Mouse (Mus musculus): ENCODE results near the gene Nemf. TPM values are rescaled to one million over a fixed set of nuclear protein-coding genes. Genes with fewer than 3 reads are reported as not detected.
A peak's percentile ranks its signal among the peaks of the same experiment; 100 is the strongest.
"Not testable (repeated sequence)": the region's sequence is repeated elsewhere in the genome, so short reads cannot be mapped to it uniquely, and the experiment has no call there.

Nemf gene
- polyA plus RNA-seq, 1 experiment from 2014 or later: 87.8 TPM

DNA sequence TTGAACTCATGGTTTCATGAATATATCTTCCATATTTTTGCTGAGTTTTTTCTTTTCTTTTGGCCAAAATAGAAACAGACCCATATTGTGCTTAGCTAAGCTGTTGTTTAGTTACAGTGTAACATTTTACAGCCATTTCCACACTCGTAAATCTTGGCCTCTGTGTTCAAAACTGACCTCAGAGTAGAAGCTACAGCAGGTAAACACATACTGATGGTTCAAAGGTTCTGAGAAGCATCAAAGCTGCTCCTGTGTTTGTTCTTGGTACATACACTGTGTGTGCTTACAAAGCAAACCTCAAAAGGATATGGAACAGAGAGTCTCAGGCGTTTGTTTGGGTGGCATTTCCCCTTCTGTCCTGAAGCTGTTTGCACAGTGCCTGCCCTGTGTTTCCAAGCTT is 10.6 kb upstream of the Nemf start:
- no peaks in the 10 kb centered on the region; the same call in 1 of the 2 replicates for H3K4me1 ChIP-seq (ENCODE audit: control insufficient read depth, insufficient read depth, low read length)
- ATAC-seq (ENCODE audit: insufficient number of reproducible peaks, low FRiP score, low TSS enrichment, low read depth): no peak
- H3K4me2 ChIP-seq (ENCODE audit: low read depth, severe bottlenecking): no peak overlapping the region
- WGBS: 66% methylated on average over 2 of the region's 2 CpGs
- H3K27me3 ChIP-seq (ENCODE audit: control insufficient read depth, insufficient read depth, low read length): no peaks in the 10 kb centered on the region
- no peaks in the 10 kb centered on the region for H3K9me3 ChIP-seq (ENCODE audit: control insufficient read depth, low read length)
- no peaks in the 10 kb centered on the region for H3K36me3 ChIP-seq (ENCODE audit: control insufficient read depth, insufficient read depth, low read length)
- H3K27ac ChIP-seq (replicated peaks; ENCODE audit: low read depth, low read length): no peak overlapping the region
- no peak for DNase-seq (ENCODE audit: low spot score)
- H3K9ac ChIP-seq (ENCODE audit: low read length): no peak overlapping the region
- H3K4me3 ChIP-seq (ENCODE audit: low read depth, low read length): no peak overlapping the region

DNA sequence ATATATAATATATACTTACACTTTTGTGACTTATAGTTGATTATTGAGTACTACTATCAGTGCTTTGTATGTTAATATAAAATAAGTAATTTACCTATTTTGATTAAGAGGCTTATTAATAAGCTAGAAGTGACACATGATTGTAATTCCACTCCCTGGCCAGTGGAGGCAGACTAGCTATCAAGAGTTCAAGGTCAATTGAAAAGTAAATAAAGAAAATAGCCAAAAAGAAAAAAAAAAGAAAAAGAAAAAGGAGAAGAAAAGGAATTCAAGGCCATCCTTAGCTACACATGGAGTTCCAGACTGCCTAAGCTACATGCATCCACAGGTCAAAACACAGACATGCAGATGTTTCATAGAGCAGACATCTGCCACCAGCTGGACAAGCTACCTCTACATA is 9.5 kb upstream of the Nemf start:
- no peak overlapping the region for H3K9ac ChIP-seq (ENCODE audit: low read length)

DNA sequence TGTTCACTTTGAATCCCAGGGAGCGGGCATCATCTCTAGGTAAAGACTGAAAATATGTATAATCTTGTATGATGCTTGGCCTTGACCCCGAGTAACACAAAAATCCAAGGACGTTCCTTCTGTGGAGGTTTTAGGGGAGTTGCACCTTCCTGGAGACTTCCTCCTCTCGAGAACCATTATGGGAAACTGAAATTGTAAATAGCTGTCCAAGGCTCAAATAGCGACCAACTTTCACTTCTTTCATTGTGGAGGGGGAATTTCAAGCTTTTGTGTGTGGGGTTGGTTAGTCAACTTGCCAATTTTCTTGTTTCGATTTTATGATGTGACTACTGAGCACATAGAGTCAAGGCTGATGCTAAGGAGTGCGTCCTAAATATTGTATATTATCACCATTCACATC is 8.8 kb upstream of the Nemf start:
- H3K36me3 ChIP-seq (ENCODE audit: control insufficient read depth, insufficient read depth, low read length): no peaks in the 10 kb centered on the region
- H3K27ac ChIP-seq (replicated peaks; ENCODE audit: low read depth, low read length): no peak overlapping the region
- no peaks in the 10 kb centered on the region for H3K9me3 ChIP-seq (ENCODE audit: control insufficient read depth, low read length)
- ATAC-seq (ENCODE audit: insufficient number of reproducible peaks, low FRiP score, low TSS enrichment, low read depth) (no peak), DNase-seq (ENCODE audit: low spot score) (no peak)
- H3K4me2 ChIP-seq (ENCODE audit: low read depth, severe bottlenecking): no peak overlapping the region
- no peak overlapping the region for H3K4me3 ChIP-seq (ENCODE audit: low read depth, low read length)
- H3K27me3 ChIP-seq (ENCODE audit: control insufficient read depth, insufficient read depth, low read length): no peaks in the 10 kb centered on the region
- H3K9ac ChIP-seq (ENCODE audit: low read length): no peak overlapping the region
- H3K4me1 ChIP-seq (ENCODE audit: control insufficient read depth, insufficient read depth, low read length): no peaks in the 10 kb centered on the region; the same call in 1 of the 2 replicates
- 79% methylated on average over 7 of the region's 7 CpGs for WGBS

More for the DNA sequence above, 9.5 kb upstream of the Nemf start:
- Histone ChIP-seq H3K9me3 (ENCODE audit: control insufficient read depth, low read length) (no peaks in the 10 kb centered on the region), H3K4me2 (ENCODE audit: low read depth, severe bottlenecking) (no peak overlapping the region), H3K4me1 (ENCODE audit: control insufficient read depth, insufficient read depth, low read length) (no peaks in the 10 kb centered on the region; the same call in 1 of the 2 replicates), H3K4me3 (ENCODE audit: low read depth, low read length) (no peak overlapping the region), H3K36me3 (ENCODE audit: control insufficient read depth, insufficient read depth, low read length) (no peaks in the 10 kb centered on the region), H3K27me3 (ENCODE audit: control insufficient read depth, insufficient read depth, low read length) (no peaks in the 10 kb centered on the region), H3K27ac (replicated peaks; ENCODE audit: low read depth, low read length) (no peak overlapping the region)
- DNase-seq (ENCODE audit: low spot score) (no peak), ATAC-seq (ENCODE audit: insufficient number of reproducible peaks, low FRiP score, low TSS enrichment, low read depth) (no peak)

DNA sequence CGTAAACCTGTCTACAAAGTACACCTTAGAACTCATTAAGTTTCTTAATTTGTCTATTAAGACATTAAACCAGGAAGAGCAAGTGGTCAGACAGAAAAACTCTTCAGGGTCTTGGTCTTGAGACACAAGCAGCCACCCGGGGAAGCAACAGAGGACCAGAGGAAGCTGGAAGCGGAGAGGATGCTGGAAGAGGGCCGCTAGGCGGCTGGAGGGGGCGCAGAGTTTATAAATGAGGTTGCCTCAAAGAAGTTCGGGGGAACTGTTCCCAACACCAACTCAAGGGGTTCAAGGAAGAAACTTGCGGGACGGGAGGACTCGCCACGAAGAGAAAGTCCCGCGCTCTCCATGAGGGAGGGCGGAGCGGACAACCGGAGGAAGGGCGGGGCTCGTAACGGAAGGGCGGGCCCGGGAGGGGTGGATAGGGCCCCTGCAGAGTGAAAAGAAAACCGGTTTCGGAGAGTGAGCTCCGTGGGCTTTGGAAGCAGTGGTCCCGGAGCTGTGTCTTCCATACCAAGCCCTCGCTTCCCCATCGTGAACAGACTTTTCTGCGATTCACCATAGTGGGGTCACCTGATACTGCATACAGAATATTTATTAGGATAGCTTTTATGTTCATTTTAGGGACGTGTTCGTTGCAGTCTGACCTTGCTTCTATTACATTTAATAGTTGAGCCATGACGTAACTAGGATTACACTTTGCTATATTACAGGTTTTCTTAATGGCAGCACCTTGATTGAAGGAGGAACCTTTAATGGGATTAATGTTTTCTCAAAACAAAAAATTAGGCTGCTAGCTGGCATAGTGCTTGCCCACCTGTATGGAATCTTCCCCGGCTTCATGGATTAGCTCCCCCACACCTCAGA is 7.2 kb upstream of the Nemf start:
- H3K27ac ChIP-seq (replicated peaks; ENCODE audit: low read depth, low read length): peak overlapping the region; percentile 65; the same call in 1 of the 2 replicates
- peak overlapping the region; percentile 61 for H3K4me2 ChIP-seq (ENCODE audit: low read depth, severe bottlenecking)
- DNase-seq (ENCODE audit: low spot score) (peak; percentile 78), ATAC-seq (ENCODE audit: insufficient number of reproducible peaks, low FRiP score, low TSS enrichment, low read depth) (peak; percentile 21; the same call in 1 of the 2 replicates)
- peak overlapping the region; percentile 47 for H3K4me3 ChIP-seq (ENCODE audit: low read depth, low read length)
- 4% methylated on average over 32 of the region's 32 CpGs for WGBS
- H3K9me3 ChIP-seq (ENCODE audit: control insufficient read depth, low read length): no peaks in the 10 kb centered on the region
- H3K9ac ChIP-seq (ENCODE audit: low read length): peak overlapping the region; percentile 69
- no peaks in the 10 kb centered on the region for H3K36me3 ChIP-seq (ENCODE audit: control insufficient read depth, insufficient read depth, low read length)
- H3K4me1 ChIP-seq (ENCODE audit: control insufficient read depth, insufficient read depth, low read length): no peaks in the 10 kb centered on the region; the same call in 1 of the 2 replicates
- no peaks in the 10 kb centered on the region for H3K27me3 ChIP-seq (ENCODE audit: control insufficient read depth, insufficient read depth, low read length)

DNA sequence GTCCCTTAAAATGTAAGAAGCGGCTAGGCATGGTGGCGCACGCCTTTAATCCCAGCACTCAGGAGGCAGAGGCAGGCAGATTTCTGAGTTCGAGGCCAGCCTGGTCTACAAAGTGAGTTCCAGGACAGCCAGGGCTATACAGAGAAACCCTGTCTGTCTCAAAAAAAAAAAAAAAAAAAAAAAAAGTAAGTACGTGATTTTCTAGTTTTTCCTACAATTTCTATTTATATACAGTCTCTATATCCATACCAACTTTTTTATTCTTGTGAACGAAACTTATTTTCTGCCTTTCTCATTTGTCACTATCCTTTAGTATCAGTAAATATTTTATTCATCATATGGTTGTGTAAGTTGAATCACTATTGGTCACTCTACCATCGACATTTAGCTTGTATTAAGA is 6.1 kb upstream of the Nemf start:
- not testable (repeated sequence) for H3K27me3 ChIP-seq (ENCODE audit: control insufficient read depth, insufficient read depth, low read length); H3K9me3 ChIP-seq (ENCODE audit: control insufficient read depth, low read length); H3K9ac ChIP-seq (ENCODE audit: low read length); H3K36me3 ChIP-seq (ENCODE audit: control insufficient read depth, insufficient read depth, low read length); H3K4me2 ChIP-seq (ENCODE audit: low read depth, severe bottlenecking); H3K4me1 ChIP-seq (ENCODE audit: control insufficient read depth, insufficient read depth, low read length); DNase-seq (ENCODE audit: low spot score); H3K4me3 ChIP-seq (ENCODE audit: low read depth, low read length); ATAC-seq (ENCODE audit: insufficient number of reproducible peaks, low FRiP score, low TSS enrichment, low read depth); H3K27ac ChIP-seq (replicated peaks; ENCODE audit: low read depth, low read length)
- 97% methylated on average over 7 of the region's 7 CpGs for WGBS

DNA sequence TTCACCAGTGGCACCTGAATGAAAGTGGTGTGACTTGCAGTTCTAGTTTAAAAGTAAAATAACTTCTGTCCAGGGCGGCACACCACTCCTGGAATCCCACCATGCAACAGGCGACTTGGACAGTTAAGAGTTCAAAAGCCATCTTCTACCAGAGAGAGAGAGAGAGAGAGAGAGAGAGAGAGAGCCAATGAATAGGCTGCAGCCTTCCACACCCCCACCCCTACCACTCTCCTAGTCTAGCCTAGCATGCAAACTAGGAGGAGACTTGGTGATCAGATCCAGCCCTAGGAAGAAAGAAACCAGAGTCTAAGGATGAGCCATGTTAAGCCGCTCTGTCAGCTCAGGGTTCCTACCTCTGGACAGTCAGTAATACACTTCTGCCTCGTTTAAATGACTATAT is 5.4 kb upstream of the Nemf start:
- H3K9me3 ChIP-seq (ENCODE audit: control insufficient read depth, low read length): no peaks in the 10 kb centered on the region
- 51% methylated on average over 4 of the region's 4 CpGs for WGBS
- no peaks in the 10 kb centered on the region for H3K27me3 ChIP-seq (ENCODE audit: control insufficient read depth, insufficient read depth, low read length)
- H3K4me1 ChIP-seq (ENCODE audit: control insufficient read depth, insufficient read depth, low read length): no peaks in the 10 kb centered on the region; the same call in 1 of the 2 replicates
- no peak for DNase-seq (ENCODE audit: low spot score)
- no peak overlapping the region for H3K27ac ChIP-seq (replicated peaks; ENCODE audit: low read depth, low read length)
- H3K9ac ChIP-seq (ENCODE audit: low read length): no peak overlapping the region
- no peak overlapping the region for H3K4me3 ChIP-seq (ENCODE audit: low read depth, low read length)
- no peak for ATAC-seq (ENCODE audit: insufficient number of reproducible peaks, low FRiP score, low TSS enrichment, low read depth)
- no peaks in the 10 kb centered on the region for H3K36me3 ChIP-seq (ENCODE audit: control insufficient read depth, insufficient read depth, low read length)
- H3K4me2 ChIP-seq (ENCODE audit: low read depth, severe bottlenecking): peak overlapping the region; percentile 57; the same call in 1 of the 2 replicates

DNA sequence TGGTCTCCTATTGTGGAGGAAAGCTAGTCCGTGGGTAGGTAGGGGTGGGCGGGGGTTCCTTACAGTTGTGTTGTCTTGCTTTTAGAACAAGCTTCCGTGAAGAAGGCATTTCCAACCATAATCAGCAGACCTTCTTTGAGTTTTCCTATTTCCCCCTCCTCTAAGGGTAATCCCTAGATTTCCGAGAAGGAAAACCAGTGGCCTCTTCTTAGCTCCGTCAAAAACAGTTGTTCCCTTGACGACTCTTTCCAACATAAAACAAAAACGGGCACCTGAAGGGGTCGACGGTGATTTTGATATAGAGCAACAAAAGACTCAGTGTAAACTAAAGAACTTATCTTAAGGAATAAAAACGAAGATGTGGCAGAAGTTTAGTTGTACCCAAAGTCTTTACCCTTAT is 5.0 kb upstream of the Nemf start:
- Histone ChIP-seq H3K4me2 (ENCODE audit: low read depth, severe bottlenecking) (peak overlapping the region; percentile 57), H3K9me3 (ENCODE audit: control insufficient read depth, low read length) (no peaks in the 10 kb centered on the region), H3K4me1 (ENCODE audit: control insufficient read depth, insufficient read depth, low read length) (no peaks in the 10 kb centered on the region; the same call in 1 of the 2 replicates), H3K4me3 (ENCODE audit: low read depth, low read length) (peak overlapping the region; percentile 37), H3K9ac (ENCODE audit: low read length) (peak overlapping the region; percentile 57), H3K36me3 (ENCODE audit: control insufficient read depth, insufficient read depth, low read length) (no peaks in the 10 kb centered on the region), H3K27me3 (ENCODE audit: control insufficient read depth, insufficient read depth, low read length) (no peaks in the 10 kb centered on the region), H3K27ac (replicated peaks; ENCODE audit: low read depth, low read length) (peak overlapping the region; percentile 79)
- DNase-seq (ENCODE audit: low spot score) (no peak), ATAC-seq (ENCODE audit: insufficient number of reproducible peaks, low FRiP score, low TSS enrichment, low read depth) (no peak)
- 6% methylated on average over 10 of the region's 10 CpGs for WGBS

DNA sequence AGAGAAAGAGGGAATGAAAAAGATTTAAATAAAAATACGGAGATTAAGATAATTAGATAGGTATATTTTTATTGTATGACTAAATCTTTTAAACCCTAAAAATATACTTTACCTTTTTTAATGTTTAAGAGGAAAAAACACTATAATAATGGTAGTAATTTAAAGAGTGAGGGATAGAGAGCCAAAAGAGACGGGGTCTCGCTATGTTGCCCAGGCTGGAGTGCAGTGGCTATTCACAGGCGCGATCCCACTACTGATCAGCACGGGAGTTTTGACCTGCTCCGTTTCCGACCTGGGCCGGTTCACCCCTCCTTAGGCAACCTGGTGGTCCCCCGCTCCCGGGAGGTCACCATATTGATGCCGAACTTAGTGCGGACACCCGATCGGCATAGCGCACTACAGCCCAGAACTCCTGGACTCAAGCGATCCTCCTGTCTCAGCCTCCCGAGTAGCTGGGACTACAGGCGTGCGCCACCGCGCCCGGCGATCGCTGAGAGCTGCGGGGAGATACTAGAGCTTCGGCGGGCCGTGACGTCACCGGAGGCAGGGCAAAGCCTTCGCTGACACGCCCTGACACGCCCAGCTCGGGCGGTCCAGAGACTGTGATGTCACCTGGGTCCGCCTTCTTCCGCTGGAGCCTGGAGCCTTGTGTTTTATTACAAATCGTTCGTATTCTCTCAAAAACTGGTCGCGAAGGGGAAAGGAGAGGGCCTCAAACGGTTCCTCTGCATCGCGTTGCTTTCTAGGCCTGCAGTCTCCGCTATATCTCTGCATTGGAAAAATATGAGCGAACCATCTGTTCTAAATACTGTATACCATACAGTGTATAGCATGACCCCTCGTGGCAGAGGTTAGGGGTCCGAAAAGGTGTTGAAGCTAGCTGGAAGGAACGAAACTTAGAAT is 4.3 kb upstream of the Nemf start:
- not testable (repeated sequence) for H3K4me1 ChIP-seq (ENCODE audit: control insufficient read depth, insufficient read depth, low read length); H3K9me3 ChIP-seq (ENCODE audit: control insufficient read depth, low read length); H3K27me3 ChIP-seq (ENCODE audit: control insufficient read depth, insufficient read depth, low read length); H3K36me3 ChIP-seq (ENCODE audit: control insufficient read depth, insufficient read depth, low read length)
- H3K4me2 ChIP-seq (ENCODE audit: low read depth, severe bottlenecking): peak overlapping the region; percentile 57
- H3K9ac ChIP-seq (ENCODE audit: low read length): peak overlapping the region; percentile 57
- peak overlapping the region; percentile 79 for H3K27ac ChIP-seq (replicated peaks; ENCODE audit: low read depth, low read length)
- peak; percentile 97 for ATAC-seq (ENCODE audit: insufficient number of reproducible peaks, low FRiP score, low TSS enrichment, low read depth)
- peak; percentile 100 for DNase-seq (ENCODE audit: low spot score)
- under 1% methylated on average over 39 of the region's 50 CpGs for WGBS
- peak overlapping the region; percentile 37 for H3K4me3 ChIP-seq (ENCODE audit: low read depth, low read length)
